Mouse (Mus musculus) adrenal gland, adult 8-10 months (tissue): ENCODE results near the gene Cops2. TPM values are rescaled to one million over a fixed set of nuclear protein-coding genes. Genes with fewer than 3 reads are reported as not detected.

Experiments used
- total RNA-seq, 4 experiments: library from RNA; stranded (reverse); gene quantifications; 2 replicates each; pipeline ENCODE4 v1.2.4; 2022

Cops2 gene
- total RNA-seq, 4 experiments from 2014 or later = 151 to 184 (median 163) TPM

Other genes with a start within 250 kb of the Cops2 start
- 1 to 10 TPM; 2.2 to 6.1 (median 3.6) TPM for gene Cep152, start 234.0 kb downstream of the Cops2 start, total RNA-seq
- 100 to 1,000 TPM; 142 to 165 (median 156) TPM for gene Eid1, start 186.0 kb downstream of the Cops2 start, total RNA-seq
- gene Shc4, start 135.0 kb downstream of the Cops2 start, total RNA-seq = 1 to 10 TPM; 3.4 to 6.8 (median 4.9) TPM
- gene Secisbp2l, start 76.3 kb downstream of the Cops2 start, total RNA-seq = 10 to 100 TPM; 58.4 to 68.5 (median 65.9) TPM
- 100 to 1,000 TPM in 1 of 4 experiments, 10 to 100 TPM in 3; 82.6 to 106 (median 91.1) TPM for gene Galk2, start within 50 bp of the Cops2 start, total RNA-seq
- 1 to 10 TPM in 2 of 4 experiments, under 1 TPM in 2; 0.38 to 1.3 (median 0.97) TPM for gene Fgf7, start 175.5 kb upstream of the Cops2 start, total RNA-seq